Mouse (Mus musculus): ENCODE measurements around the gene Sgk1.
A peak's percentile ranks its signal among the peaks of the same experiment; 100 is the strongest.

The Sgk1 gene

DNA sequence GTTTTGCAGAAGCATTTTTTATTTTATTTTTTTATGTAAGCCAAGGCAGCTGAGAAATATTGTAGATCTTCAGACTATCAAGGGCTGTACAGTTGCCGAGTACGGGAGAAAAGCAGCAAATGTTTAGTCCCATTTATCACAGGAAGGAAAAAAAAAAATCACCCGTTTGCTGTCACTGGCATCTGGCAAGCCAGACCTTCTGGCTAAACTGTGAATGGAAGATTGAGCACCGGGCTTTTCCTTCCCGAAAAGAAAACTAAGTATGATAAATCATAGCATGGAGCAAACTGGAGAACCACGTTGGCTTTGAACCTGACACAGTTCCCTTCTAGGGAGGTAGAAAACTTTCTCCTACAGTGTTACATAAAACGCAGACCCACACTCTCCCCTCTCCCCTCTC is 81.0 kb downstream of the Sgk1 start:
- no peak for DNase-seq (ENCODE audit: low spot score in 2 of 2)

DNA sequence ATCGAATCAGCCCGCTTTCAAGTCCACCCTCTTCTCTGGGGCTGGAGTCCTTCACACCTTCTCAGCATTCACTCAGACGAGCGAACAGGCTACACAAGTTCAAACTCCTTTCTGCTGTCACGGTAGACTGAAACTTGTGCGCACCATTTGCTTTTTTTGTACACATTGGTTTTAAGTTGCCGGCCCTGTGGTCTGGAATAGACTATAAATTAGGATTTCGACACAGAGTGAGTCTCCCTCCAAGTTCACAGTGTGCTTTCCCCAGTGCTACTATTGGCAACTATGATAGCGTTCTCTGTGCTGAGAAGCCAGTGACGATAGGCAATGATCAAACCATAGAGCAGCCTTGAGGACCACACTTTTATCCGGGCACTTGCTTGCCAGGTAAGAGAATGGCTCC is 91.7 kb downstream of the Sgk1 start:
- no peak for DNase-seq (ENCODE audit: low spot score in 2 of 2)

DNA sequence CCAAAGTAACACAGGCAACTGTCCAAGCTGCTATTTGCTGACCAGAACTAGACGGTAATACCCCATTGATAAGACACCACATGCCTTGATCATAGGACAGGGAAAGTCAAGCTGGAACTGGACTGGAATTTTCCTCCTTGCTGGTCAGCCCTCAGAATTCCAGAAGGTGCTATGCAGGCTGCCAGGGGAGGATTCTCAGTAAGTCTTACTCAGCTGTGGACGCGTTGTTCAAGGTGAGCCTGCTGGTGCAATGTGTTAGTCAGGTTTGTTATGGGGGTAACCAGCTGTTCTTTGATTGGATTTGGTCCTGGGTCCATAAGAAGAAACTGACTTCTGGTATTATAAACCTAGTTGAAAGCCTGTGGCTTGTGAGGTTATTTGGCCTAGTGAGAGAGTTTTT is 92.8 kb downstream of the Sgk1 start:
- DNase-seq (ENCODE audit: low spot score in 2 of 2) = no peak

DNA sequence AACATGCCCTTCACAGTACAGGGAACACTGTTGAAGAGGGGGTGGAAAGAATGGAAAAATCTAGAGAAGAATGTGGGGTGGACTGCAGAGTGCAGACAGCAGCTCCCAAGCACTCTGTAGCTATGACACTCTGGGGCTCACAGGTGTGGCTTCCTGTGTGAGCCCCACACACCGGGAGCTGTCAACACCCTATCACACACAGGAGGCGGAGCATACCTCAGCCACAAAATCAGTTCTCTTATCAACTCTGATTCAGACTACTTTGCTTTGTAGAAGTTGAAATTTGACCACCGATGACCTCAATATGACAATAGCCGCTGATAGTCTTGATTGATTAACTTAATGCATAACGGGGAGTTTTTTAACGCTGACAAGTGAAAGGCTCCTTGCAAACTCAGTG is 93.4 kb downstream of the Sgk1 start:
- peak; percentile 66 to 69 for DNase-seq (ENCODE audit: low spot score in 2 of 2)

DNA sequence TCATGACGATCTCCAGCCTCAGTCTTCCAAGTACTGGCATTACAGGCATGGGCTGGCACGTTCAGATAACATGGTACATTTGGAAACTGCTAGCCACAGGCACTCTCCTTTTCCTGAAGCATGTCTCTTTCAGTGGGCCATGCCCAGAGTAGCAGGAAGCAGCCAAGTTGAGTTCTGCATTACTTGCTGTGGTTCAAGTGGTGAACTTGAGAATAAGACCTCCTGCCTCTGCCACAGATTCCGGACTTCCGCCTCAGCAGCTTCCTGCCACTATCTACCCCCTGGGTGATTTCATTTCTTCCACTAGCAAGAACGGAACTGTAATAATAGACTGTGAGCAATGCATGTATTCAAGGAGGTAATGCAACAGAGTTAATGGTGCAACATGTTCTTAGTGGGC is 94.3 kb downstream of the Sgk1 start:
- DNase-seq (ENCODE audit: low spot score in 2 of 2) = peak; percentile 80 to 86

DNA sequence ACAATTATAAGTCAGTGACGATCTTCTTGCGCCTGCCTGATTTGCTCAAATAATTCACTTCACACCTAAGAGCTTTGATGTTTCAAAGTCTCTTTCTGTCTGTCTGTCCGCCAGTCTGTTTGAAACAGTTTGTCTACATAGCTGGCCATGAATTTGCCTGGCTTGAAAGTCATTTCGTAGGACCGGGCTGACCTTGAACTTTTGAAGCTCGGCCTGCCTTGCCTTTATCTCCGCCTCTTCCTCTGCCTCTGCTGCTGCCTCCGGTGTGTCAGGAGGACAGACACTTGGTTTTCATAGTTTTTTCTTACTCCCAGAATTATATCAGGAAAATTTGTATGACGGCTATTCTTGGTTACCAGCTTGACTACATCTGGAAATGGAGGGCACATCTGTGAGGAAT is 96.4 kb downstream of the Sgk1 start:
- no peak for DNase-seq (ENCODE audit: low spot score in 2 of 2)

DNA sequence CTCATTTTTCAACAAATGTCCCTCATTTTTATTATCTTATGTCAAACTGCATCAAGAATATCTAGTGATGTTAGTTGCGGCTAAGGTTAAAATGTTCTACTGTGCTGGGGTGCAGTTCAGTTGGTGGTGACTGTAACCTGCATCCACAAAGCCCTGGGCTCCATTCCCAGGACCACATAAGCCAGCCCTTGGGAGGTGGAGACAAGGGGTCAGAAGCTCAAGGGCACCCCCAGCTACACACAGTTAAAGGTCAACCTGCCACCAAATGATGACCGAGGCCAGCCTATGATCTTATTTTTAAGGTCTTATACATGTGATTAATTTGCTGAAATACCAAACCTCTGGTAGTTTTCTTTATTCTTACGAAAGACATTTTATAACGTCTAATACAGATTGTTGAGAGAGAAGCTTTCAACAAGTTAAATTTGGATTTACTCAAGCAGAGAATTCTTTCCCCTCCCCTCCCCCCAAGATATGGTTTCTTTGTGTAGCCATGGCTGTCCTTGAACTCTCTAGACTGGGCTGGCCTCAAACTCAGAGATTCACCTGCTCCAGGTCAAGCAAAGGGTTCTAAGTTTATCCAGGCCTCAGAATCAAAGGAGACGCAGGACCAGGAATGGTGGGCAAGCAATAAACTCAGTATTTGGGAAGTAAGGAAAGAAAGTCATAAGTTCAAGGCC is 97.4 kb downstream of the Sgk1 start:
- DNase-seq (ENCODE audit: low spot score in 2 of 2) = no peak

DNA sequence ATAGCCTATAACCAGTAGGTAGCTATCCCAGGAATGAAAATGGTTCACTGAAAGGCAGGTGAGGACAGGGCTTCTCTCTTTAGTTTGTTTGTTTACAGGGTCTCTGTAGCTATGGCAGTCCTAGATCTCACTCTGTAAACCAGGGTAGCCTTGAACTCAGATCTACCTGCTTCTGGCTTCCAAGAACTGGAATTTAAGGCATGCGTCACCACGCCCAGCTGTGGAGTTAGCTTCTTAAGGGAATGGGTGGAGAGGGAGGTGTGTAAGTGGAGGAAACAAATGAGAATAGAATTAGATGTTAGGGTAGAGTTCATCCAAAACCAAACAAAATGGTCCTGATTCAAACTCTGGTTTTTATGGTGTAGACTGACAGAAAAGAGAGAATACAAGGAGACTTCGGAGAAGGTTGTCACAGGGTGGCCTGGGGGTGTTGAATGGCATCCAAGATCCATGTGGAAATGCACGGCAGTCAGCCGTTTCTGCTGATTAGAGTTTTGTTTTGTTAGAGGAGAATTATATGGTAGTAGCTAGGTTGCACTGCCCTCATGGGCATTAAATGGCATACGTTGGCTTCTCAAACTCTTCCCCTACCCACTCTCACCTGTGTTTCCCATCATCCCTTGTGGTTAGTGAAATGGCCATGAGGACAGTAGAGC is 98.9 kb downstream of the Sgk1 start:
- no peak for DNase-seq (ENCODE audit: low spot score in 2 of 2)

DNA sequence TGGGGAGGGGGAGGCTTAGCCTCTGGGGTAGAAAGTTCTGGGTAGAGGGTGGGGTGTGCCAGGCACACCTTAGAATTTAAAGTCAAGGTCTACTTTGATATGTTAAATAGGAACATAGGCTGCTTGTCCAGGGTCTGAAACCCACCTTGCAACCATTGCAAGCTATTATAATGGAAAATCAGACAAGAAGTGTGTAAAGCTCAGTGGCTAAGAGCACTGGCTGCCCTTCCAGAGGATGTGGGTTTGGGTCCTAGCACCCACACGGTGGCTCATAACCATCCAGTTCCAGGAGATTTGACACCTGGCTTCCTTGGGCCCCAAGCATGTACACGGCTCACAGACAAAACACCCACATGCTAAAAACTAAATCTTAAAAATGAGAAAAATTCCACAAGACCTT is 100.3 kb downstream of the Sgk1 start:
- DNase-seq (ENCODE audit: low spot score in 2 of 2) = no peak

DNA sequence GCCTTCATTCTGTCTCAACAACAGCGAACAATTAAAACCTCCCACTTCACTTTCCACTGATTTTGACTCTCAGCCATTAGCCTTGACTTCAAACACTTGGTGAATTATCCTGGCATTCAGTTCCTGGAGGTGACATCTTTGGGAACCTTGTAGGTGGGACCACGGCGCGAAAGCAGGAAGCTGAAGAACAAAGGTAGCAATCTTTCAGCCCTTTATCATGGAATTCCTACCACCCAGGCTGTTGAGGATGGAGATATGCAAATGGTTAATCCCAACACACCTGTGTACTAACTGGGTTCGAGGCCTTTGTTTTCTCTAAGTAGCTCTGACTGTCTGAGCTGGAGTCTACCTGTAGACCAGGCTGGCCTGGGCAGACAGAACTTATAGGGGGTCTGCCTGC is 106.5 kb downstream of the Sgk1 start:
- no peak for DNase-seq (ENCODE audit: low spot score in 2 of 2)

DNA sequence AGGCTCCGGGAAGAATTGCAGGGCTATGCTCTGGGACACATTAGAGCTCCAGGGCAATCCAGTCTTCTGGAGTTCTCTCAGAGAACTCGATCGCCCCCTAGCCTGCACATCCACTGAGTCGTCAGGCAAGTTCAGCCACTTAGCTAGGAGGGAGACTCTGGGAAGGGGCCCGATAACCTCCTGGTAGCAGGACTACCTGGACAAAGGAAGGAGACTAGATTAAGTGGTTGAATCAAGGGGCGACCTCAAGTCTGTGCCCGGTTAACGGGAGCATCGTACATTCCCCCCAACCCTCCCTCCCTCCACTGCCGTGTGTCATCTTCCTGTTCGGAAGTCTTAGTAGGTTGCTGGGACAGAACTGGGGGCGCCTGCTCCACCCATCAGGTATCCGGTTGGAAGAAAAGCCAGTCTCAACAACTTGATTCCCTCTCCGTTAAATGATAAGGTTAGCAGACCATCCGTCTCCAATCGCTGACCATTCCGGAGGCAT is 109.4 kb downstream of the Sgk1 start:
- peak; percentile 69 to 72 for DNase-seq (ENCODE audit: low spot score in 2 of 2)

DNA sequence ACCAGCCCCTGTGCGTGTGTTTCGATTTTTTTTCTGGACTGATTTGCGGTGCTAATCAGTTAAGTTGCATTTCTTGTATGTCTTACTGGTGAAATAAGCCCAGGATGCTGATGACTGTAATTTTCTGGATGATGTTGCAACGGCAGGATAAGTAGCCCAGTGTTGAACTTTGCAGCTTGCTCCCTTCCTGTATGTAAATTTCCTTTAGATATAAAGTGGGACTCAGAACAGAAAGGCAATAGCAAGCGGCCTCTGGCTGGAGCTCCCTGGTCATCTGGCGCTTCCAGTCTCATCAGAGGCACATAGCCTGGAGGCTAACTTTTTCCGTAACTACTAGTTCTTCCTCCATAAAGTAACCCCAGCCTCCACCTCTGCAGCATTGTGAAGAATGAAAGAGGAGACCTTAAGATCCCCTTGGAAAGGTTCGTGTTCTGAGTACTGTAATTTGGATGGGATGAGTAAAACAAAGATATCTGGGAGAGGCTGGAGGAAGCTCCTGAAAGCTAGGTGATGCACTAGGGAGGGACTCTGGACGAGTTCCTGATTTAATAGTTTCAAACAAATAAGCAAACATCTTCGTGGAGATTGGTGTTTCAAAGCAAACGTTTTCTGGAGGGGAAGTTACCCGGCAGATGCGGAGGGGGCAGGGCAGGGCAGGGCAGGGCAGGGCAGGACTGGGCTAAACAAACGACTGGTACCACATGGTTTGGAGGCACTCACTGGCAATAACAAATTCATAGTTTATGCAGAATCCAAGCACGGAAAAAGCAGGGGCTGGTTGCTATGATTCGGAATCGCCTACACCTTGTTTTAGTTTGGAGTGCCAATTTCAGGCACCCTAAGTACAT is 110.2 kb downstream of the Sgk1 start:
- peak; percentile 78 to 81 for DNase-seq (ENCODE audit: low spot score in 2 of 2)

DNA sequence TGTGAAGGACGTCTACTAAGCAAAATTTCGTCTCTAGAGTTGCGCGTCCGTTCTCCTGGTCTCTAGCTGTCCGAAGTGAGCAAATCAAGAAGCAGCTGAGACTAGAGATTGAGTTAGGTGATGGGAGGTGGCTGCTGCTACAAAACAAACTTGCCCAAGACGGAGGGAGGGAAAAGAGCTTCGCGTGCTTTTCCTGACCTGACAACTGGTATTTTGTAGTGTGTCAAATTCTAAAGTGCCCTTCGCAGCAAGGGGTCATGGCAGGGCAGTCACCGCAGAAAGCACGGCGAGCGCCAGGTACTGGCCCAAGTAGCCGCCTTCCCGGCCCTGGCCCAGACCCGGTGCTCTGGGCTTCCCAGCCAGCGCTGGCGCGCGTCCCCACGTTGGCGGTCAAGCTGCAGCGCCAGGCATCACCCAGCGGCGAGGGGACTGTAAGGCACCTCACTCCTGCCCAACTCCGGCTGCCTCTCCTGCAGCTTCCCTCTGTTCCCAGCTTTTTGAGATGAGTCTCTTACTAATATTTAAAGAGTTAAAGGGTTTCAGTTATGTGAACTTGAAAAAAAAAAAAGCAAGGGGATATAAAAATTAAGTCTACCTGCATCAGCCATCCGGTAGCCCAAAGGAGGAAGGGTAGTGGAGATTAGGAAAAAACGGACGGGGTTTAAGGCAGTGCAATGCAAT is 111.0 kb downstream of the Sgk1 start:
- DNase-seq (ENCODE audit: low spot score in 2 of 2) = peak; percentile 74 to 75

DNA sequence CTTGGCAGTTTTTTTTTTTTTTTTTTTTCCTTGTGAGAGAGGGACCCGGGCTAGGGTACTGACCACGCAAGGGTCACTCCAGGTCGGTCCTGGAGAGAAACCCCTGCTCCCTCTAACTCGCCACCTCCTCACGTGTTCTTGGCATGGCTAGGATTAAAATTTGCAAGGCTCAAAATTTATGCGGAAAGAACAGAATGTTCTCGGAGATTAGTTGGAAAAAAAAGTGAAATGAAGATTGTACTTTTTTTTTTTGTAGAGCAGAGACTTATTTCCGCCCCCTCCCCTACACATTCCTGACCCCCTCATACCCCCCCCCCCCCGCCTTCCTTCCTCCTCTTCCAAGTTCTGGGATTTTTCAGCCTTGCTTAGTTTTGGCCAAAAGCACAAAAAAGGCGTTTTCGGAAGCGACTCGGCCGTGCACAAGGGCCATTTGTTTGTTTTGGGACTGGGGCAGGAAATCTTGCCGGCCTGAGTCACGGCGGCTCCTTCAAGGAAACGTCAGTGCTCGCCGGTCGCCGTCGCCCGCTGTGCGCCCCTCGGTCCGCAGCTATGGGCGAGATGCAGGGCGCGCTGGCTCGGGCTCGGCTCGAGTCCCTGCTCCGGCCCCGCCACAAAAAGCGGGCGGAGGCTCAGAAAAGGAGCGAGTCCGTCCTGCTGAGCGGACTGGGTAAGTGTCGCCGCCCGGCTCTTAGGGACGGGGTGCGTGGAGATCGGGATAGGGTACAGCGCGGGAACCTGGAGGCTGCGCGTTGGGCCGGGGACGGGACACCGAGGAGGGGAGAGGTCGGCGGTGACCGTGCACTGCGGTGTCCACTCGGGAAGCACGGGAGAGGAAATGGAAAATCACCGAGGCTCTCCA is 111.8 kb downstream of the Sgk1 start:
- DNase-seq (ENCODE audit: low spot score in 2 of 2) = peak; percentile 48 to 57

DNA sequence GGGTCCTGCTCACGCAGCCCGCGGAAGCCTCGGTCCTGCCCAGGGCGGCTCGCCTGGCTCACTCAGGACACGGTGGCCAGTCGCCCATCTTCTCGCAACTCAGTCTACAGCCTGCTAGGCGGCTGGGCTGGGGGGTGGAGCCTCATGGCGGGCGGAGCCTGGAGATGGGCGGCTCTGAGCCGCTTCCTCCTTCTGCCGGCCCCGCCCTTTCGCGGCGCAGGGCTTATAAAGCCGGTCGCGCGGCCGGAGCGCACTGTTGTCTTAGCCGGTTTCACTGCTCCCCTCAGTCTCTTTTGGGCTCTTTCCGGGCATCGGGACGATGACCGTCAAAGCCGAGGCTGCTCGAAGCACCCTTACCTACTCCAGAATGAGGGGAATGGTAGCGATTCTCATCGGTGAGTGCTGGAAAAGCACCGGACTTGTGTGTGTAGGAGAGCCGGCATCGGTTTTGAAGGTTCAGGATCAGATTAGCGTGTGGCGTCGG is 112.5 kb downstream of the Sgk1 start:
- DNase-seq (ENCODE audit: low spot score in 2 of 2) = peak; percentile 95 to 97

DNA sequence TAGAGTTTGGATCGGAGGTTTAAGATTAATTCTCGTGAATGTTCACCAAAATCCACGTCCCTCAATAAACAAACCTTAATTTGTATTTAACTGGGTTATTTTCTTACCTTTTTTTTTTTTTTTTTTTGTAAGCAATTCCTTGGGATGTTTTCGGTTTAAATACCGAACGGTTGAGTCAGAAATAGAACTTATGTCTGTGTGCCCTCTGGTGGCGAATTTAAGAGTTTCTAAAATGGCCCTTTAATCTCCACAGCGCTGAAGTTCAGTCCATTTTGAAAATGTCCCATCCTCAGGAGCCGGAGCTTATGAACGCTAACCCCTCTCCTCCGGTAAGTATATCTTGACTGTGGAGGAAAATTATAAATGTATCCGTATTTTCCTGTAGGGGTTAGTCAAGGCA is 113.2 kb downstream of the Sgk1 start:
- DNase-seq (ENCODE audit: low spot score in 2 of 2) = peak; percentile 48 to 67

DNA sequence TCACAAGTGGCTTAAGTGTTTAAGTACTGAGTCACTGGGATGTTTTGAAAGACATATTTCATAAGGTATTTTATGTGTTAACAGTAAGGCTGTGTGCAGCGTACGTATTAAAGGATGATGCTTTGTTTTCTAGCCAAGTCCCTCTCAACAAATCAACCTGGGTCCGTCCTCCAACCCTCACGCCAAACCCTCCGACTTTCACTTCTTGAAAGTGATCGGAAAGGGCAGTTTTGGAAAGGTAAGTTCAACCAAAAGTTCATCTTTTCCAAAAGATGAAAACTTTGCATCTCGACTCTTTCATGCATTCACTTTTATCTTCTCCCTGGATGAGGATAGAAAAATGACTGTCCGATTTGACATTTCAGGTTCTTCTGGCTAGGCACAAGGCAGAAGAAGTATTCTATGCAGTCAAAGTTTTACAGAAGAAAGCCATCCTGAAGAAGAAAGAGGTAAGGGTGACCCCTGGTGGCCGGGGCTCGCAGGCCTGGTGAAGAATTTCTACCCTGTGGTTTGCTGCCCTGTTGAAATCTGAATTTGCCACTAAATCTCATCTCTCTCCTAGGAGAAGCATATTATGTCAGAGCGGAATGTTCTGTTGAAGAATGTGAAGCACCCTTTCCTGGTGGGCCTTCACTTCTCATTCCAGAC is 113.8 kb downstream of the Sgk1 start:
- DNase-seq (ENCODE audit: low spot score in 2 of 2) = peak; percentile 67 to 79

DNA sequence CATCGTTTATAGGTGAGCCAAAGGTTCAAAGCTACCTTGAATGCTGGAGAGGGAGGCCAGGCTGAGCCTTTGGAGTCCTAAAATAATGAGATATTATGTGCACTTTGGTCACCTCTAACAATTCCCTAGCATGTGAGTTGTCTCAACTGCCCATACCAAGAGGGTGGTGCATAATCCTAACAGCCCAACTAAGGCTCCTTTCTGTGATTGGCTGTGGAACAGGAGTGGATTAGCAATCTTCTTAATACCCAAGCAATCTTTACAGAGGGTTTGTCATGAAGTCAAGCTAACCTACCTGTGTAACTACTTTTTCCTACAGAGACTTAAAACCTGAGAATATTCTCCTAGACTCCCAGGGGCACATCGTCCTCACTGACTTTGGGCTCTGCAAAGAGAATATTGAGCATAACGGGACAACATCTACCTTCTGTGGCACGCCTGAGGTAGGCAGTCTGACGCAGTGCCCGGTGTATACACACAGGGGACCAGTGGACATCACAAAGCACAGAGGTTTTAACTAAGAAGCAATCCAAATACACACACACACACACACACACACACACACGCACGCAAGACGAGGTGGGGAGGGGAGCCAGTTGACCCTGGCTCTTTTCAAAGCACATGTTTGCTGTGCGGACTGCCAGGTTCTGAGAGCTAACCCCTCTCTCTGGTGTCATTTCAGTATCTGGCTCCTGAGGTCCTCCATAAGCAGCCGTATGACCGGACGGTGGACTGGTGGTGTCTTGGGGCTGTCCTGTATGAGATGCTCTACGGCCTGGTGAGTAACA is 114.9 kb downstream of the Sgk1 start:
- no peak for DNase-seq (ENCODE audit: low spot score in 2 of 2)

DNA sequence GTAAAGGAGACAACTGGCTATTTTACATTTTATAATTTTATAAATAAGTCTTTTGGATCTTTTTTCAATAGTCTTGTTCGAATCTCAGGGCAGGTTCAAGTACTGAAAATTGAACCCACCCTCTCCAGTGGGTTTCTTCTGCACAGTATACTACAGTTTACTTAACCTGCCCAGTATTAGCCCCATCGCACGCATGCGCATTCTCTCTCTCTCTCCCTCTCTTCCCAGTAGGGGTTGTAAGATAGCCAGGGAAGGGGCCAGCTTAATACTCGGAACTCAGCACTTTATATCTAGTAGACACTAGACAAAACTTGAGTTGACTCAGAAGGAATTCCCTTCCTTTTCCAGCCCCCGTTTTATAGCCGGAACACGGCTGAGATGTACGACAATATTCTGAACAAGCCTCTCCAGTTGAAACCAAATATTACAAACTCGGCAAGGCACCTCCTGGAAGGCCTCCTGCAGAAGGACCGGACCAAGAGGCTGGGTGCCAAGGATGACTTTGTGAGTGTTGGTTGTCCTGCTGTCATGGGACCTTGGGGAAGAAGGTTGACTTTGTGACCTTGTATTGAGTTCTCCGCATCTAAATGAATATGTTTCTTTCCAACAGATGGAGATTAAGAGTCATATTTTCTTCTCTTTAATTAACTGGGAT is 115.7 kb downstream of the Sgk1 start:
- DNase-seq (ENCODE audit: low spot score in 2 of 2) = no peak
